Mouse (Mus musculus) inflammation-experienced regulatory T-cells, adult 6 months (primary cell): ENCODE data around the gene 4930505A04Rik. TPM values are rescaled to one million over a fixed set of nuclear protein-coding genes. Genes with fewer than 3 reads are reported as not detected.

ENCODE experiments used
- polyA plus RNA-seq, 3 experiments: library from polyadenylated mRNA; unstranded; fragments of 100-300 nt; shearing (Covaris generic); gene quantifications; one replicate each; pipeline ENCODE4 v1.2.1; 2017

The 4930505A04Rik gene
- polyA plus RNA-seq, 3 experiments from 2014 or later, result not detected

Other genes with a start within 250 kb of the 4930505A04Rik start
- 100 to 1,000 TPM in 1 of 3 experiments, 10 to 100 TPM in 2; 72.4 to 101 (median 89.7) TPM for gene Sptbn1, start 203.7 kb downstream of the 4930505A04Rik start, polyA plus RNA-seq
- gene Acyp2, start 177.8 kb upstream of the 4930505A04Rik start, polyA plus RNA-seq, result 1 to 10 TPM; 1.3 to 4.0 (median 1.5) TPM